Comparison of ENCODE assay signal across 24 mouse cellular contexts in the genomic region with DNA sequence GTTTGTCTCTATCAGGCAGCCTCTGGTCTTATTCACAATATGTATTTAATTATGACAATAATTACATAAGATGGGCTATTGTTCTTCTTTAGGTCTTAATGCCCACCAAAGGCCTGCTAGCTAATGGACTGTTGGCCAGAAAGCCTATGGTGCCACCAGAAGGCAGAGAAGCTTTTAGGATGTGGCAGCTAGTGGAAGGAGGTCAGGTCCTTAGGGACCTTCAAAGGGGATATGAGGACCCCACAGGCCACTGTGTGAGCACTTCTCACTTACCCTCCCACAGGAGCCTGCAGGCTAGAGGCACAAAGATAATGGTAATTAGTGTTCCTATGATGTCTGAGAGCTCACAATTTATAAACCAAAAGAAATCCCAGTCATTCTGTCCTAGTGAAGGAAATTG.
DNase-seq lines count a peak whose midpoint lies in the region; ATAC-seq and TF ChIP-seq lines count a peak whose summit lies in the region.
"Had no signal": no experiment of that assay in that cellular context is flagged by ENCODE, and none has a peak within 500 bp of the region (broad histone marks: within the 10 kb centered on the region; RNA-seq: fewer than 3 reads in every experiment).

No protein-coding gene starts in this region.

- H3K4me1 ChIP-seq in hindbrain, embryonic 11.5 days (replicated peaks; ENCODE audit: control insufficient read depth, insufficient read depth, low read length) = no peaks in the 10 kb centered on the region
- H3K4me1 ChIP-seq in hindbrain, postnatal 0 days (ENCODE audit: insufficient read depth, low read length) = no peaks in the 10 kb centered on the region
- 0 out of 2 replicates have a peak, but pooled peaks cover 2% of the 10 kb centered on the region for H3K4me1 ChIP-seq in midbrain, embryonic 13.5 days (replicated peaks)
- H3K4me1 ChIP-seq in midbrain, embryonic 15.5 days = no peaks in the 10 kb centered on the region
- H3K4me1 ChIP-seq: embryonic facial prominence, embryonic 13.5 days; embryonic facial prominence, embryonic 15.5 days had no signal

- no peak for TF ChIP-seq CTCF in hindbrain, postnatal 0 days (IDR thresholded peaks at IDR 0.05; ENCODE audit: low read depth)
- TF ChIP-seq CTCF in layer of hippocampus, adult 2 months (conservative IDR thresholded peaks at IDR 0.05) = no peak

- peak; percentile 3 for DNase-seq in hindbrain, embryonic 11.5 days (ENCODE audit: low spot score)
- no peak for DNase-seq in hindbrain, postnatal 0 days (ENCODE audit: low spot score)
- DNase-seq in layer of hippocampus, adult 2 months (ENCODE audit: low spot score in 2 of 2) = no peak
- no peak for DNase-seq in layer of hippocampus, postnatal 14 days (ENCODE audit: low spot score in 2 of 2)
- DNase-seq in retina, postnatal 1 day = peak; percentile 66
- no peak for DNase-seq in lung, postnatal 14 days
- DNase-seq: adrenal gland, adult 2 months; adrenal gland, postnatal 10 days; adrenal gland, postnatal 25 days; cerebellum, adult 11 months; cerebellum, adult 18-20 months; cerebellum, adult 8-10 months; cerebellum, adult 9-11 months; cerebellum, postnatal 14 days; cerebellum, postnatal 36 days; embryo, embryonic 11 days had no signal

- no peak overlapping the region for H3K27ac ChIP-seq in hindbrain, embryonic 11.5 days (ENCODE audit: low read depth, low read length)
- no peak overlapping the region for H3K27ac ChIP-seq in hindbrain, postnatal 0 days
- H3K27ac ChIP-seq in layer of hippocampus, adult 2 months = peak overlapping the region; percentile 34; the same call in 1 of the 2 replicates
- no peak overlapping the region for H3K27ac ChIP-seq in midbrain, embryonic 13.5 days
- no peak overlapping the region for H3K27ac ChIP-seq in midbrain, embryonic 15.5 days
- H3K27ac ChIP-seq: embryonic facial prominence, embryonic 13.5 days; embryonic facial prominence, embryonic 15.5 days; forebrain, embryonic 10.5 days; forebrain, embryonic 12.5 days had no signal

- no peak overlapping the region for H3K4me3 ChIP-seq in hindbrain, embryonic 11.5 days (ENCODE audit: low read depth, low read length)
- no peak overlapping the region for H3K4me3 ChIP-seq in hindbrain, postnatal 0 days (ENCODE audit: low read length)
- no peak overlapping the region for H3K4me3 ChIP-seq in layer of hippocampus, adult 2 months
- no peak overlapping the region for H3K4me3 ChIP-seq in midbrain, embryonic 13.5 days (replicated peaks)
- no peak overlapping the region for H3K4me3 ChIP-seq in midbrain, embryonic 15.5 days
- H3K4me3 ChIP-seq: embryonic facial prominence, embryonic 13.5 days; embryonic facial prominence, embryonic 15.5 days; erythroblast, embryonic 14.5 days; forebrain, embryonic 10.5 days; forebrain, embryonic 12.5 days had no signal

- no peaks in the 10 kb centered on the region for H3K27me3 ChIP-seq in hindbrain, embryonic 11.5 days (ENCODE audit: control insufficient read depth, insufficient read depth, low read length)
- H3K27me3 ChIP-seq in hindbrain, postnatal 0 days (ENCODE audit: insufficient read depth, low read length) = no peaks in the 10 kb centered on the region
- H3K27me3 ChIP-seq in midbrain, embryonic 13.5 days = no peaks in the 10 kb centered on the region
- no peaks in the 10 kb centered on the region for H3K27me3 ChIP-seq in midbrain, embryonic 15.5 days (replicated peaks)
- H3K27me3 ChIP-seq: embryonic facial prominence, embryonic 13.5 days; embryonic facial prominence, embryonic 15.5 days; forebrain, embryonic 12.5 days had no signal

- H3K9me3 ChIP-seq in hindbrain, embryonic 11.5 days (ENCODE audit: control insufficient read depth, low read length) = no peaks in the 10 kb centered on the region
- H3K9me3 ChIP-seq in hindbrain, postnatal 0 days (ENCODE audit: low read length) = no peaks in the 10 kb centered on the region
- H3K9me3 ChIP-seq in midbrain, embryonic 13.5 days = no peaks in the 10 kb centered on the region
- no peaks in the 10 kb centered on the region for H3K9me3 ChIP-seq in midbrain, embryonic 15.5 days
- H3K9me3 ChIP-seq: embryonic facial prominence, embryonic 13.5 days; embryonic facial prominence, embryonic 15.5 days; forebrain, embryonic 10.5 days; forebrain, embryonic 12.5 days had no signal

- no peak overlapping the region for H3K4me2 ChIP-seq in hindbrain, embryonic 11.5 days (replicated peaks; ENCODE audit: low read depth, low read length)
- H3K4me2 ChIP-seq in hindbrain, postnatal 0 days (ENCODE audit: low read depth, low read length) = no peak overlapping the region
- no peak overlapping the region for H3K4me2 ChIP-seq in midbrain, embryonic 13.5 days (replicated peaks)
- no peak overlapping the region for H3K4me2 ChIP-seq in midbrain, embryonic 15.5 days
- H3K4me2 ChIP-seq: embryonic facial prominence, embryonic 13.5 days; embryonic facial prominence, embryonic 15.5 days; forebrain, embryonic 12.5 days had no signal

- no peak overlapping the region for H3K9ac ChIP-seq in hindbrain, embryonic 11.5 days (ENCODE audit: low read depth, low read length)
- no peak overlapping the region for H3K9ac ChIP-seq in hindbrain, postnatal 0 days (replicated peaks; ENCODE audit: low read length)
- no peak overlapping the region for H3K9ac ChIP-seq in midbrain, embryonic 13.5 days (replicated peaks)
- no peak overlapping the region for H3K9ac ChIP-seq in midbrain, embryonic 15.5 days
- H3K9ac ChIP-seq: embryonic facial prominence, embryonic 13.5 days; embryonic facial prominence, embryonic 15.5 days; forebrain, embryonic 12.5 days had no signal

- no peaks in the 10 kb centered on the region for H3K36me3 ChIP-seq in hindbrain, embryonic 11.5 days (ENCODE audit: control insufficient read depth, insufficient read depth, low read length)
- H3K36me3 ChIP-seq in hindbrain, postnatal 0 days (ENCODE audit: insufficient read depth, low read length) = no peaks in the 10 kb centered on the region
- H3K36me3 ChIP-seq in midbrain, embryonic 13.5 days = no peaks in the 10 kb centered on the region
- H3K36me3 ChIP-seq in midbrain, embryonic 15.5 days (replicated peaks) = no peaks in the 10 kb centered on the region
- H3K36me3 ChIP-seq: embryonic facial prominence, embryonic 13.5 days; embryonic facial prominence, embryonic 15.5 days; forebrain, embryonic 10.5 days; forebrain, embryonic 12.5 days had no signal

- no peak for ATAC-seq in hindbrain, embryonic 11.5 days (ENCODE audit: low FRiP score)
- ATAC-seq in hindbrain, postnatal 0 days = no peak
- 0 out of 2 replicates have a peak, but pooled peaks have one; percentile 53 for ATAC-seq in midbrain, embryonic 13.5 days
- no peak for ATAC-seq in midbrain, embryonic 15.5 days (replicated peaks)
- ATAC-seq: forebrain, embryonic 14.5 days had no signal

Comparison
In these comparisons a context has a peak if more than half of its experiments do, and no peak if none do; other contexts are left out.
1. DNase-seq: peak in hindbrain, embryonic 11.5 days (single experiment) and retina, postnatal 1 day (single experiment); none in hindbrain, postnatal 0 days (single experiment), layer of hippocampus, adult 2 months (0 of 2), layer of hippocampus, postnatal 14 days (0 of 2) and lung, postnatal 14 days (single experiment).